15 mouse cellular contexts compared by ENCODE assay signal in genomic region chr17:49448570-49449229, GRCm38 (mm10). TPM values are rescaled to one million over a fixed set of nuclear protein-coding genes. Genes with fewer than 3 reads are reported as not detected.
DNase-seq lines count a peak whose midpoint lies in the region; ATAC-seq lines count a peak whose summit lies in the region.
"Had no signal": no experiment of that assay in that cellular context is flagged by ENCODE, and none has a peak within 500 bp of the region (broad histone marks: within the 10 kb centered on the region; RNA-seq: fewer than 3 reads in every experiment).

No protein-coding gene starts in this region.

- no peak overlapping the region for H3K9ac ChIP-seq in heart, embryonic 11.5 days (ENCODE audit: low read depth, low read length)
- H3K9ac ChIP-seq in heart, embryonic 15.5 days = no peak overlapping the region
- no peak overlapping the region for H3K9ac ChIP-seq in midbrain, embryonic 16.5 days (ENCODE audit: low read depth, low read length)

- peaks cover 7% of the 10 kb centered on the region for H3K4me1 ChIP-seq in heart, embryonic 11.5 days (ENCODE audit: control insufficient read depth, insufficient read depth, low read length)
- peaks cover 11% of the 10 kb centered on the region for H3K4me1 ChIP-seq in heart, embryonic 15.5 days (replicated peaks)
- H3K4me1 ChIP-seq in midbrain, embryonic 16.5 days (ENCODE audit: control insufficient read depth, insufficient read depth, low read length) = no peaks in the 10 kb centered on the region

- H3K36me3 ChIP-seq in heart, embryonic 11.5 days (ENCODE audit: control insufficient read depth, insufficient read depth, low read length) = no peaks in the 10 kb centered on the region
- H3K36me3 ChIP-seq in heart, embryonic 15.5 days = no peaks in the 10 kb centered on the region; the same call in 1 of the 2 replicates
- no peaks in the 10 kb centered on the region for H3K36me3 ChIP-seq in midbrain, embryonic 16.5 days (ENCODE audit: control insufficient read depth, insufficient read depth, low read length)

- DNase-seq in heart, postnatal 36 days = no peak
- peak; percentile 77 for DNase-seq in 3T3-L1 (ENCODE audit: low read depth, low spot score)
- DNase-seq in Muller cell, postnatal 12 days (ENCODE audit: inconsistent ontology term) = peak; percentile 46
- DNase-seq in frontal cortex, postnatal 10 days (ENCODE audit: low spot score in 2 of 2) = no peak
- no peak for DNase-seq in urinary bladder, postnatal 36 days (ENCODE audit: low spot score in 2 of 2)
- DNase-seq: cerebellum, postnatal 14 days; gastrocnemius, postnatal 14 days; lung, adult 2 months; spleen, adult 18-20 months; thymus, adult 18-20 months had no signal

- WGBS in heart, embryonic 11.5 days (ENCODE audit: insufficient replicate concordance) = 46% methylated on average over 8 of the region's 9 CpGs
- WGBS in heart, embryonic 15.5 days = 52% methylated on average over 9 of the region's 9 CpGs
- 79% methylated on average over 8 of the region's 9 CpGs for whole genome bisulfite sequencing in midbrain, embryonic 16.5 days

- H3K27ac ChIP-seq in heart, embryonic 11.5 days (ENCODE audit: low read depth, low read length) = no peak overlapping the region
- no peak overlapping the region for H3K27ac ChIP-seq in heart, embryonic 15.5 days
- H3K27ac ChIP-seq in midbrain, embryonic 16.5 days (ENCODE audit: low read length) = no peak overlapping the region

- peak overlapping the region; percentile 18; the same call in 1 of the 2 replicates for H3K4me2 ChIP-seq in heart, embryonic 11.5 days
- no peak overlapping the region for H3K4me2 ChIP-seq in heart, embryonic 15.5 days
- no peak overlapping the region for H3K4me2 ChIP-seq in midbrain, embryonic 16.5 days (ENCODE audit: low read length)
- H3K4me2 ChIP-seq: midbrain, embryonic 11.5 days had no signal

- intact Hi-C loops in heart, postnatal 36 days (cut with DNase I) = loop anchor here (1.0 kb wide), 1 partner anchor 10 kb away; no protein-coding TSS in a partner anchor

- H3K9me3 ChIP-seq in heart, embryonic 11.5 days (replicated peaks; ENCODE audit: control insufficient read depth, low read length) = no peaks in the 10 kb centered on the region
- H3K9me3 ChIP-seq in heart, embryonic 15.5 days (replicated peaks) = no peaks in the 10 kb centered on the region
- H3K9me3 ChIP-seq in midbrain, embryonic 16.5 days (replicated peaks; ENCODE audit: control insufficient read depth, low read length, poor library complexity, severe bottlenecking) = no peaks in the 10 kb centered on the region

- ATAC-seq in heart, embryonic 11.5 days (replicated peaks; ENCODE audit: insufficient number of reproducible peaks, low FRiP score, low TSS enrichment) = peak; percentile 10; the same call in 1 of the 2 replicates
- 0 out of 2 replicates have a peak, but pooled peaks have one; percentile 27 for ATAC-seq in heart, embryonic 15.5 days (replicated peaks; ENCODE audit: insufficient number of reproducible peaks, insufficient read depth, low FRiP score, low read depth)
- ATAC-seq in midbrain, embryonic 16.5 days = no peak
- ATAC-seq: hindbrain, embryonic 16.5 days had no signal

- H3K27me3 ChIP-seq in heart, embryonic 11.5 days (ENCODE audit: control insufficient read depth, insufficient read depth, low read length) = no peaks in the 10 kb centered on the region
- H3K27me3 ChIP-seq in heart, embryonic 15.5 days = no peaks in the 10 kb centered on the region
- no peaks in the 10 kb centered on the region for H3K27me3 ChIP-seq in midbrain, embryonic 16.5 days (ENCODE audit: control insufficient read depth, insufficient read depth, low read depth, low read length)

- H3K4me3 ChIP-seq in heart, embryonic 11.5 days (ENCODE audit: low read depth, low read length) = no peak overlapping the region
- H3K4me3 ChIP-seq in heart, embryonic 15.5 days = no peak overlapping the region
- H3K4me3 ChIP-seq in midbrain, embryonic 16.5 days (ENCODE audit: low read depth, low read length) = no peak overlapping the region

RNA-seq across cellular contexts. Expression of gene Mocs1, which starts 20.5 kb away (rescaled TPM):
- 7.3 and 8.7 TPM in 2 replicates for polyA plus RNA-seq in heart, embryonic 11.5 days (2014; fragmentation: Nextera tagmentation; extraction: Ambion mirVana)
- total RNA-seq in heart, postnatal 36 days (2021) = 10 to 100 TPM; 22.3 to 26.8 TPM
- polyA plus RNA-seq in heart, embryonic 15.5 days (2015; fragmentation: Nextera tagmentation; extraction: Ambion mirVana) = 4.3 and 5.5 TPM in 2 replicates
- 5.1 and 5.8 TPM in 2 replicates for polyA plus RNA-seq in midbrain, embryonic 16.5 days (2015; fragmentation: Nextera tagmentation; extraction: Ambion mirVana)

Comparison
In these comparisons a context has a peak if more than half of its experiments do, and no peak if none do; other contexts are left out.
1. DNase-seq: peak in 3T3-L1 (single experiment) and Muller cell, postnatal 12 days (single experiment); none in heart, postnatal 36 days (0 of 2), frontal cortex, postnatal 10 days (0 of 2) and urinary bladder, postnatal 36 days (0 of 2).